Mouse (Mus musculus) heart, adult 2 months (tissue): ENCODE measurements around the gene Olfr984.

Experiments used
- CTCF ChIP-seq: fragments of 200-600 bp; IDR thresholded peaks from 2 replicates; pipeline ENCODE4 v1.8.1; 2022; ENCODE audit warnings: antibody characterized with exemption, mild to moderate bottlenecking, moderate library complexity
- POLR2A ChIP-seq: fragments of 200-500 bp; IDR thresholded peaks from 2 replicates; pipeline ENCODE4 v1.6.1; 2011; ENCODE audit warnings: mild to moderate bottlenecking, low read depth, low read length, control low read depth; ENCODE audit not compliant: insufficient read depth

DNA sequence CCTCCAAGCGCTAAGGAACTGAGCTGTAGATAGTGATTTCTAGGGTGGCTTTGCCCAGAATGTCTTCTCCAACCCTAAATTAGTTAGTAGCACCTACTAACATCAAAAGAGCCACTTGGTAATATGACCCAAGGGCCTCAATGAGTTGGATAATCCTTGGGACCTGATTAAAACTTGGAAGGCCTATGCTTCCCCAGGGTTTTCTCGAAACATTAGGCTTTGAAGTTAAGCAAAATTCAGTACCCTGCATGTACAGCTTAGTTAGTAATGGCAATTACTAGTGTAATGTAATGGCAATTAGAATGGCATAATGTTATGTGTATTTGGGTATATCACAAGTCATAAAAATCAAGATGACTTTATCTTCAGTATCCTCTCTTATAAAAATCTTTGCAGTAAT lies 20.5 kb downstream of the Olfr984 start, which contains the start of gene Olfr983:
- no peak for TF ChIP-seq POLR2A
- no peak for TF ChIP-seq CTCF
